In the genomic region with DNA sequence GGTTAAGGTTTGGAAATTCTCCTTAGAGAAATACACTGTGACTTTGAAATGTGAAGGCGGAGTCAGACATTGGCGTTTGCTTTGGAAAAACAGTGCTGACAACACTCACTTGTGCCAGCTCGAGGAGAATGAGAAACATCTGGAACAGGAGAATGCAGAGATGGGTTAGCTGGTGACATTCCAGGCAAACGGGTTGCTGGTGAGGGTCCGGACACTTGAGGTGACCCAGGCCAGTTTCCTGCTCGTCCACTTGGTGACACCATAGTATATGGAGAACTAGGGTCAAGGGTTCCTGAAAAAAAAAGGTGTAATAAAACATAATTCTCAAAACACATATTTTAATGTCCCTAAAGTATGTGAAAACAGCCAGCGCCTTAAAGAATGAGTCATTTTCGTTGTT, we compare ENCODE assay signal across 29 mouse cellular contexts. TPM values are rescaled to one million over a fixed set of nuclear protein-coding genes. Genes with fewer than 3 reads are reported as not detected.
DNase-seq lines count a peak whose midpoint lies in the region; ATAC-seq and TF ChIP-seq lines count a peak whose summit lies in the region.
"Had no signal": no experiment of that assay in that cellular context is flagged by ENCODE, and none has a peak within 500 bp of the region (broad histone marks: within the 10 kb centered on the region; RNA-seq: fewer than 3 reads in every experiment).

No protein-coding gene starts in this region.

- no peaks in the 10 kb centered on the region for H3K9me3 ChIP-seq in embryonic facial prominence, embryonic 14.5 days (ENCODE audit: control insufficient read depth, low read length)
- H3K9me3 ChIP-seq in embryonic facial prominence, embryonic 10.5 days = no peaks in the 10 kb centered on the region
- H3K9me3 ChIP-seq: forebrain, embryonic 13.5 days; G1E; heart, embryonic 12.5 days; hindbrain, embryonic 15.5 days; kidney, embryonic 15.5 days; limb, embryonic 13.5 days; neural tube, embryonic 12.5 days had no signal

- H3K4me2 ChIP-seq in embryonic facial prominence, embryonic 14.5 days (ENCODE audit: low read depth, low read length) = no peak overlapping the region
- H3K4me2 ChIP-seq: forebrain, embryonic 13.5 days; heart, embryonic 12.5 days; hindbrain, embryonic 15.5 days; kidney, embryonic 15.5 days; limb, embryonic 13.5 days; liver, embryonic 11.5 days; midbrain, embryonic 11.5 days; neural tube, embryonic 12.5 days had no signal

- 56% methylated on average over 8 of the region's 8 CpGs for WGBS in embryonic facial prominence, embryonic 14.5 days
- 78% methylated on average over 8 of the region's 8 CpGs for WGBS in embryonic facial prominence, embryonic 10.5 days
- WGBS in lung, adult 2 months = 64% methylated on average over 8 of the region's 8 CpGs

- DNase-seq in embryonic facial prominence, embryonic 14.5 days (ENCODE audit: low spot score) = peak; percentile 4
- no peak for DNase-seq in embryonic facial prominence, embryonic 10.5 days (ENCODE audit: low spot score)
- DNase-seq in lung, adult 18-20 months = peak; percentile 5 to 25
- no peak for DNase-seq in lung, adult 2 months
- peak; percentile 35 for DNase-seq in lung, postnatal 10 days
- DNase-seq in natural killer cell, adult 2 months (ENCODE audit: low spot score in 2 of 2) = no peak
- DNase-seq in urinary bladder, postnatal 10 days (ENCODE audit: low spot score) = no peak
- DNase-seq in adrenal gland, postnatal 25 days = no peak
- DNase-seq: adrenal gland, postnatal 14 days; cerebellum, adult 2 months; cerebellum, postnatal 14 days; kidney, adult 18-20 months; kidney, postnatal 25 days; right cerebral cortex, adult 18-20 months; spleen, adult 18-20 months; thymus, postnatal 36 days had no signal

- no peaks in the 10 kb centered on the region for H3K27me3 ChIP-seq in embryonic facial prominence, embryonic 14.5 days (replicated peaks; ENCODE audit: control insufficient read depth, insufficient read depth, low read length)
- H3K27me3 ChIP-seq in embryonic facial prominence, embryonic 10.5 days (replicated peaks; ENCODE audit: low read depth, poor library complexity, severe bottlenecking) = peaks cover 38% of the 10 kb centered on the region
- H3K27me3 ChIP-seq: forebrain, embryonic 13.5 days; heart, embryonic 12.5 days; hindbrain, embryonic 15.5 days; limb, embryonic 13.5 days; neural tube, embryonic 12.5 days had no signal

- no peak overlapping the region for H3K4me3 ChIP-seq in embryonic facial prominence, embryonic 14.5 days (ENCODE audit: low read depth, low read length)
- no peak overlapping the region for H3K4me3 ChIP-seq in embryonic facial prominence, embryonic 10.5 days
- no peak overlapping the region for H3K4me3 ChIP-seq in lung, adult 2 months (replicated peaks; ENCODE audit: extremely low read depth, low read depth, low read length)
- H3K4me3 ChIP-seq: forebrain, embryonic 13.5 days; heart, adult 2 months; heart, embryonic 12.5 days; hindbrain, embryonic 15.5 days; kidney, embryonic 15.5 days; limb, embryonic 13.5 days; neural tube, embryonic 12.5 days had no signal

- H3K27ac ChIP-seq in embryonic facial prominence, embryonic 14.5 days (replicated peaks; ENCODE audit: low read depth, low read length) = no peak overlapping the region
- H3K27ac ChIP-seq in embryonic facial prominence, embryonic 10.5 days (replicated peaks) = no peak overlapping the region
- H3K27ac ChIP-seq: forebrain, embryonic 13.5 days; heart, adult 2 months; hindbrain, embryonic 15.5 days; kidney, embryonic 15.5 days; limb, embryonic 13.5 days; neural tube, embryonic 12.5 days had no signal

- TF ChIP-seq POLR2A in lung, adult 2 months (IDR thresholded peaks at IDR 0.05; ENCODE audit: borderline replicate concordance, extremely low read depth, low read depth, low read length) = no peak

- peaks cover 10% of the 10 kb centered on the region; the same call in 1 of the 2 replicates for H3K36me3 ChIP-seq in embryonic facial prominence, embryonic 14.5 days (ENCODE audit: control insufficient read depth, insufficient read depth, low read length)
- peaks cover 37% of the 10 kb centered on the region for H3K36me3 ChIP-seq in embryonic facial prominence, embryonic 10.5 days (replicated peaks)
- H3K36me3 ChIP-seq: neural tube, embryonic 12.5 days had no signal

- H3K9ac ChIP-seq in embryonic facial prominence, embryonic 14.5 days (ENCODE audit: low read depth, low read length) = no peak overlapping the region
- H3K9ac ChIP-seq: forebrain, embryonic 13.5 days; heart, embryonic 12.5 days; hindbrain, embryonic 15.5 days; kidney, embryonic 15.5 days; limb, embryonic 13.5 days; neural tube, embryonic 12.5 days had no signal

- TF ChIP-seq CTCF in lung, adult 2 months (IDR thresholded peaks at IDR 0.05; ENCODE audit: insufficient read depth, low read length) = no peak

- ATAC-seq in embryonic facial prominence, embryonic 14.5 days (ENCODE audit: low read depth) = no peak
- ATAC-seq: forebrain, embryonic 13.5 days; inflammation-experienced regulatory T-cells, adult 6 months; midbrain, embryonic 16.5 days; Patski had no signal

- no peaks in the 10 kb centered on the region for H3K4me1 ChIP-seq in embryonic facial prominence, embryonic 14.5 days (ENCODE audit: control insufficient read depth, insufficient read depth, low read length)
- H3K4me1 ChIP-seq in embryonic facial prominence, embryonic 10.5 days = no peaks in the 10 kb centered on the region
- H3K4me1 ChIP-seq in lung, adult 2 months (ENCODE audit: control insufficient read depth, insufficient read depth, low read length) = no peaks in the 10 kb centered on the region
- H3K4me1 ChIP-seq: forebrain, embryonic 13.5 days; heart, embryonic 12.5 days; hindbrain, embryonic 15.5 days; kidney, embryonic 15.5 days; limb, embryonic 13.5 days; neural tube, embryonic 12.5 days had no signal

RNA-seq across cellular contexts. Expression of gene 1810030O07Rik, which starts 13.4 kb away (rescaled TPM):
- polyA plus RNA-seq in embryonic facial prominence, embryonic 14.5 days (2014; fragmentation: Nextera tagmentation; extraction: Ambion mirVana) = 32.6 and 36.5 TPM in 2 replicates
- polyA plus RNA-seq in embryonic facial prominence, embryonic 10.5 days (2016; fragmentation: Nextera tagmentation; extraction: Ambion mirVana) = 34.0 and 37.5 TPM in 2 replicates
- 11.7 and 15.0 TPM in 2 replicates for polyA plus RNA-seq in lung, adult 2 months (2012; rRNA removed)
- total RNA-seq in adrenal gland, postnatal 25 days (2021) = 17.4 and 23.7 TPM in 2 replicates

Comparison
In these comparisons a context has a peak if more than half of its experiments do, and no peak if none do; other contexts are left out.
1. DNase-seq: peak in embryonic facial prominence, embryonic 14.5 days (single experiment), lung, adult 18-20 months (2 of 2) and lung, postnatal 10 days (single experiment); none in embryonic facial prominence, embryonic 10.5 days (single experiment), lung, adult 2 months (single experiment), natural killer cell, adult 2 months (0 of 2), urinary bladder, postnatal 10 days (single experiment) and adrenal gland, postnatal 25 days (single experiment).